Mouse (Mus musculus): ENCODE data around the gene Dnajc27. TPM values are rescaled to one million over a fixed set of nuclear protein-coding genes. Genes with fewer than 3 reads are reported as not detected.

The Dnajc27 gene
- polyA plus RNA-seq, 1 experiment from 2014 or later, result 10.5 TPM

DNA sequence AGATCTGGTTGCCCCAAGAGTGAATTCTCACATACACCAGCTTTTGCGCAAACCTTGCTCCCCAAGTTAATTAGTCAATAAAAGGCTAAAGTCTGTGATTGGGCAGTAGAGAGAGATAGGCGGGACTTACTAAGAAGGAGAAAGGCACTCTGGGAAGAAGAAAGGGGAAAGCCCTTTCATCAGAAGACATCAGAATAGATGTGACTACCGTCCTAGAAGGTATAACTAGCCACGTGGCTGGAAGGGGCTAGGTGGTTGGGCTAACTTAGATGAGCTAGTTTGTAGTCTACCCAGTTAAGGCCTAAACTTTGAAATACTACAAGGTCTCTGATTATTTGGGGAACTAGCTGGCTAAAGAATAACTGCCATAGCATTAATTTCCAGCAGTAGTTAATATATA, 22.7 kb upstream of the Dnajc27 start:
- 88% methylated on average over 4 of the region's 4 CpGs for WGBS
- Histone ChIP-seq H3K4me1 (replicated peaks) (no peaks in the 10 kb centered on the region), H3K36me3 (no peaks in the 10 kb centered on the region), H3K9me3 (no peaks in the 10 kb centered on the region), H3K27me3 (ENCODE audit: insufficient read depth, poor library complexity, severe bottlenecking) (no peaks in the 10 kb centered on the region), H3K4me3 (no peak overlapping the region), H3K27ac (no peak overlapping the region)
- DNase-seq (ENCODE audit: low spot score), result no peak

DNA sequence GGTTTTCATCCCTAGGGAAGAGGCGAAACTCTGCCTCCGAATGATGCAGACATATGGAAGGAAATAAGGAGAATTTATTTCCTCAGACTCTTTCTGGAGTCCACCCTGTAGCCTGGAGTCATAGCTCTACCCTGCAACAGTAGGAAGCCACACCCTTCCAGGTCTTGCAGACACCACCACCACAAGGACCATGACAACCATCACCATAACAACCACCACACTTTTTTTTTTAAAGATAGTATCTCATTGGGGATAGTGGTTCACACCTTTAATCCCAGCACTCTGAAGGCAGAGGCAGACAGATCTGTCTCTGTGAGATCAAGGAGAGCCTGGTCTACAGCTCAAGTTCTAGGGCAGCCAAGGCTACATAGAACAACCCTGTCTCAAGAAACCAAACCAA, 16.9 kb upstream of the Dnajc27 start:
- H3K36me3 ChIP-seq, result no peaks in the 10 kb centered on the region
- no peak for DNase-seq (ENCODE audit: low spot score)
- H3K27me3 ChIP-seq (ENCODE audit: insufficient read depth, poor library complexity, severe bottlenecking), result no peaks in the 10 kb centered on the region
- no peak overlapping the region for H3K27ac ChIP-seq
- H3K4me1 ChIP-seq (replicated peaks), result 0 out of 2 replicates have a peak, but pooled peaks cover 3% of the 10 kb centered on the region
- no peaks in the 10 kb centered on the region for H3K9me3 ChIP-seq
- WGBS, result 95% methylated on average over 2 of the region's 2 CpGs
- no peak overlapping the region for H3K4me3 ChIP-seq

DNA sequence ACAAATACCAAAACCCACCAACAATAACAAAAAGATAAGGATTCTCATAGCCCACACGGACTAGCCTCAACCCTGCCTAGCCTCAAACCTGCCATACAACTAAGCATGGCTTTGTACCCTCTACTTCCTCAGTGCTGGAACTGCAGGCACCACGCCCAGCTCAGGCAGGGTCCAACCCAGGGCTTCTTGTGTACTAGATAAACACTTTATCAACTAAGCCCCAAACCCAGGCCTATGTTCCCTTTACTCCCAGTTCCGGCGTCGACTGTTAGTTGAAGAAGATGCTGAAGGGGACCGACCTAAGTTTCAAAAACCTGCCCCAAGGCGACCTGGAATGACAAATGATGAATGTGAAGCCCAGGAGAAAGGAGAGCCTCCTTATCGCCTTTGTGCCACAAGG, 16.4 kb upstream of the Dnajc27 start:
- Histone ChIP-seq H3K4me3 (no peak overlapping the region), H3K36me3 (no peaks in the 10 kb centered on the region), H3K27ac (no peak overlapping the region), H3K4me1 (replicated peaks) (0 out of 2 replicates have a peak, but pooled peaks cover 3% of the 10 kb centered on the region), H3K27me3 (ENCODE audit: insufficient read depth, poor library complexity, severe bottlenecking) (no peaks in the 10 kb centered on the region), H3K9me3 (no peaks in the 10 kb centered on the region)
- 75% methylated on average over 8 of the region's 8 CpGs for WGBS
- DNase-seq (ENCODE audit: low spot score), result no peak

DNA sequence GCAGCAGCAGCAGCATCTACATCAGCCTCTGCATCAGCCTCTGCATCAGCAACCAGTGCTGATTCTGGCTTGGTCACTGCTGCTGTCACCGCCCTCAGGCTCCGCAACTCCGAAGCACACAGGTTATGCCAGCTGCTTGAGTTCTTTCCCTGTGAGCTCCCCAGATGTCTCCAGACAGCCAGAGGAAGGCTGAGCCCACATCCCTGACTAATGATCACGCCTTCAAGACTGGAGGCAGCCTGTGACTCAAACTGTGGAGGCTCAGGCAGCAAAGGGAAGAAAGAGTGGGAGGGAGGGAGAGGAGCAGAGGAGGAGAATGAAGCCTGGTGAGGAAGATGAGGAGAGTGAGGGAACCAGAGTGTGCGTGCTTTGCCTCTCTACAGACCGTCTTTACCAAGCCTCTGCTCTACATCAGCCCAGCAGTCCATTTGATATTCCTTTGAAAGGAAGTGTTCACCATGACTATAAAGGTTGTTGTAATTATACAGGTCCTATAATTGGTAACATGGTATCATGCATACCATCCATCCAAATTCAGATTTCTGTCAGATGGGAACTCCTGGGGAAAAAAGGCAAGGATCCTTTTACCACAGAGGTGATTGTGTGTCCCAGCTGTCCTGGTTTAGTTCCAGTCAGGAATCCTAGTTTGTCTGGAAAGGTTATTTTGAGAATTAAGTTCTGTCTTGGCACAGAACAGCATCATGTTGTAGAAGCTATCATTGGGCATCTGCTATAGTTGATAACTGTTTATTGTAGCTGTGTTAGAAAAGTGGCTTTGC, 15.5 kb upstream of the Dnajc27 start:
- no peak overlapping the region for H3K4me3 ChIP-seq
- WGBS, result 72% methylated on average over 6 of the region's 6 CpGs
- H3K4me1 ChIP-seq (replicated peaks), result 0 out of 2 replicates have a peak, but pooled peaks cover 3% of the 10 kb centered on the region
- H3K27ac ChIP-seq, result no peak overlapping the region
- no peaks in the 10 kb centered on the region; the same call in 1 of the 2 replicates for H3K27me3 ChIP-seq (ENCODE audit: insufficient read depth, poor library complexity, severe bottlenecking)
- no peaks in the 10 kb centered on the region for H3K36me3 ChIP-seq
- H3K9me3 ChIP-seq, result no peaks in the 10 kb centered on the region
- no peak for DNase-seq (ENCODE audit: low spot score)

DNA sequence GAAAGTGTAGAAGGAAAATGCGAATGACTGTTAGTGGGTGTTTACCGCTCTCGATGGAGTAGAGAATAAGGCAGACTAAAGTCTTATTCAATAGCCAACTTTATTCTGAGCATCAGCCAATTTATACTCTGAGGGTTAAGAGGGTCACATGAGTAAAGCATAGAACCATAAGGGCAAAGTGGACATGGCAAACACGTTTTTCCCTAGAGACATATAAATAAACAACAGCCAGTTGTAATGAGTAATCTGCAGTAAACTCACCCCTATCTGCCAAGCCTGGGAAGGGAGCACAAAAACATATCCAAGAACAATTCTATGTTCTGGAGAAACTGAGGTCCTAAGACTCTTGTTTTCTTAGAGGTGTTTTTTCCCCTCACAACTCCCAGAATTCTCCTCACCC, 13.8 kb upstream of the Dnajc27 start:
- DNase-seq (ENCODE audit: low spot score), result no peak

DNA sequence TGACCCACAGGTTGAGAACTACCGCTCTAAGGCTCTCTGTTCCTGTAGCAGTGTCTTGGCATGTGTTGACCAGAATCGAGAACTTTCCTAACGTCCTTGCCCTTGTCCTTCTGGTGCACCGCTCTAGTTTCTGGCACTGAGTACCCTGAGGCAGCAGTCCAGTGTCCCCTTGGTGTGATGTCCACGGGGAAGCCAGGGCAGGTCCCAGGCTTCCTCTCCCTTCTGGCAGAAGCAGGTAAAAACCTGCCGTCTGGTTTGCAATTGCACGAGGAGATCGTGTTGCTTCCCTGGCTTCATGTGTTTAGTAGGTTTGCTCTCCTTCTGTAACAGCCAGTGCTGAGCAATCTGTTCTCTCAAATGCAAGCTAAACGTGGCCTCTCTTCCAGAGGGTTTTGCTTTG, 10.7 kb upstream of the Dnajc27 start:
- H3K4me1 ChIP-seq (replicated peaks), result no peaks in the 10 kb centered on the region
- H3K4me3 ChIP-seq, result no peak overlapping the region
- no peaks in the 10 kb centered on the region for H3K36me3 ChIP-seq
- no peak for DNase-seq (ENCODE audit: low spot score)
- 86% methylated on average over 9 of the region's 9 CpGs for WGBS
- H3K27me3 ChIP-seq (ENCODE audit: insufficient read depth, poor library complexity, severe bottlenecking), result peaks cover 4% of the 10 kb centered on the region; the same call in 1 of the 2 replicates
- H3K27ac ChIP-seq, result no peak overlapping the region
- H3K9me3 ChIP-seq, result no peaks in the 10 kb centered on the region

More for the DNA sequence above, 13.8 kb upstream of the Dnajc27 start:
- Histone ChIP-seq H3K27ac (no peak overlapping the region), H3K27me3 (ENCODE audit: insufficient read depth, poor library complexity, severe bottlenecking) (peaks cover 4% of the 10 kb centered on the region; the same call in 1 of the 2 replicates), H3K4me3 (no peak overlapping the region), H3K4me1 (replicated peaks) (0 out of 2 replicates have a peak, but pooled peaks cover 3% of the 10 kb centered on the region), H3K9me3 (no peaks in the 10 kb centered on the region), H3K36me3 (no peaks in the 10 kb centered on the region)
- 87% methylated on average over 4 of the region's 4 CpGs for WGBS

DNA sequence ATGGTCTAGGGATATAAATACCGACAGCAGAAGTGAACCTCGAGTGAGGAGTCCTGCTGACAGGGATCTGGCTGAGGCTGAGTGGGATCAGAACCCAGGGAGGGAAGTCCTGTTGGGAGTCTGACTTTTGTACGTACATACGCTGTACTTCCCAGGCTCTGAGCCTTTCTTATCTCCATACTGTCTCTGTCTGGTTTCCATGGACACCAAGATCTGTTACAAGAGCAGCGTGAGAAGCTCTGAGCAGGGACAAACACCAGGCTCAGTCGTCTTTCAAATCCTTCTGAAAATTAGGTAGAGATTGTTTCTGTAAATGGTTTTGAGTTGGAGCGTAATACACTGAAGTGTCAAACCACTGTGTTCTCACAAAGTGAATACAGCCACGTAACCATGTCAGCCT, 7.0 kb upstream of the Dnajc27 start:
- H3K36me3 ChIP-seq, result no peaks in the 10 kb centered on the region
- peaks cover 4% of the 10 kb centered on the region; the same call in 1 of the 2 replicates for H3K27me3 ChIP-seq (ENCODE audit: insufficient read depth, poor library complexity, severe bottlenecking)
- WGBS, result 70% methylated on average over 8 of the region's 8 CpGs
- H3K4me3 ChIP-seq, result no peak overlapping the region
- DNase-seq (ENCODE audit: low spot score), result no peak
- no peak overlapping the region for H3K27ac ChIP-seq
- H3K9me3 ChIP-seq, result no peaks in the 10 kb centered on the region
- H3K4me1 ChIP-seq (replicated peaks), result no peaks in the 10 kb centered on the region

DNA sequence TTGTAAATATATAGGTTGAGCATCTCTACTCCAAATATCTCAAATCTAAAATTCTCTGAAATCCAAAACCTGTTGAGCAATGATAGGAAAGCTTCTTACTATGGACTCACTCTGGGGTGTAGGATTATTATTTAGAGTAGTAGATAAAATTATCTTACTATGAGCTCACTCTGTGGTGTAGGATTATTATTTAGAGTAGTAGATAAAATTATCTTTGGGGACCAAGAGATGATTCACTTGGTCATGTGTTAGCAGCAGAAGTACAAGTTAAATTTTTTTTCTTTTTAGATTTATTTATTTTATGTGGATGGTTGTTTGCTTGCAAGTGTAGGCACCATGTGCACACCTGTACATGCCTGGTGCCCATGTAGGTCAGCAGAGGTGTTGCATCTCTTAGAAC, 6.0 kb upstream of the Dnajc27 start:
- no peaks in the 10 kb centered on the region for H3K4me1 ChIP-seq (replicated peaks)
- no peak for DNase-seq (ENCODE audit: low spot score)
- H3K4me3 ChIP-seq, result no peak overlapping the region
- H3K27ac ChIP-seq, result no peak overlapping the region
- no peaks in the 10 kb centered on the region for H3K9me3 ChIP-seq
- peaks cover 4% of the 10 kb centered on the region; the same call in 1 of the 2 replicates for H3K27me3 ChIP-seq (ENCODE audit: insufficient read depth, poor library complexity, severe bottlenecking)
- no peaks in the 10 kb centered on the region for H3K36me3 ChIP-seq

DNA sequence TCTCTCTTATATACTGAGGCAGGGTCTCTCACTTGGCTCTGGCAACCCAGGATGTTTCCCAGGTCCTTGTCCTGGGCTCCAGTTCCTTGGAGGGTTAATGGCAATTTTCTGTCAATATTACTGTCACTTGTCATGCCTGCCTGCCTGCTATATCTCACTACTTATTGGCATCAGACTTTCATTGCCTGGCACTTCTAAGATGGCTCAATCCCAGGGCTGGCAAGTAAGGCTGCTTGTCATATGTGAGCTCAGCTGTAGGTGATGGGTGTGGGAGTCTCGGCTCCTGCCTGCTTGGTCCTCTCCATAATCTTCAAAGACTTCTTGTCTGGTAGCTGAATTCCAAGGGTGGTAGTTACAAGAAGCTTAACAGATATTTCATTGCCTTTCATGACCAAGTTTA, 4.3 kb upstream of the Dnajc27 start:
- H3K9me3 ChIP-seq, result no peaks in the 10 kb centered on the region
- no peaks in the 10 kb centered on the region for H3K36me3 ChIP-seq
- no peak for DNase-seq (ENCODE audit: low spot score)
- H3K4me3 ChIP-seq, result no peak overlapping the region
- no peak overlapping the region for H3K27ac ChIP-seq
- WGBS, result 69% methylated on average over 1 of the region's 1 CpGs
- peaks cover 12% of the 10 kb centered on the region; the same call in 1 of the 2 replicates for H3K4me1 ChIP-seq (replicated peaks)
- H3K27me3 ChIP-seq (ENCODE audit: insufficient read depth, poor library complexity, severe bottlenecking), result 0 out of 2 replicates have a peak, but pooled peaks cover 3% of the 10 kb centered on the region

DNA sequence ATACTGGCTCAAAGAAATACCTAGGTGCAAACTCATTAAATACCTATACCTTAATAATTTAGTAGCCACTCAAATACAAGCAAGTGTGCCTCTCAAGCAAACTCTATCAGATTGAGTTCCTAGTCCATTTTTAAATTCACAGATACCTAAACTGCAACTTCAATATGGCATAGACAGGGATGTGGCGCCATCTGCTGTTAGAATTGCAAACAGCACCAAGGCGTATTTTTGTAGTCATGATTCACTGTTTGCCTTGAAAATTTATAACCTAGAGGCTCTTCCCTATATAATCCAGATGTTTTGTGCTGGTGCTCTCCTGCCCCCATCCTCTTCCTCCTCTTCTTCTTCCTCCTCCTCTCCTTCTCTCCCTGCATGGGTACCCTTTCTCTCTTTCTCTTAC, 2.1 kb upstream of the Dnajc27 start:
- no peak overlapping the region for H3K4me3 ChIP-seq
- no peak overlapping the region for H3K27ac ChIP-seq
- H3K36me3 ChIP-seq, result peaks cover under 1% of the 10 kb centered on the region; the same call in 1 of the 2 replicates
- peak; percentile 79 for DNase-seq (ENCODE audit: low spot score)
- 0% methylated on average over 2 of the region's 2 CpGs for WGBS
- H3K4me1 ChIP-seq (replicated peaks), result peaks cover 23% of the 10 kb centered on the region; the same call in 1 of the 2 replicates
- no peaks in the 10 kb centered on the region for H3K27me3 ChIP-seq (ENCODE audit: insufficient read depth, poor library complexity, severe bottlenecking)
- no peaks in the 10 kb centered on the region for H3K9me3 ChIP-seq

DNA sequence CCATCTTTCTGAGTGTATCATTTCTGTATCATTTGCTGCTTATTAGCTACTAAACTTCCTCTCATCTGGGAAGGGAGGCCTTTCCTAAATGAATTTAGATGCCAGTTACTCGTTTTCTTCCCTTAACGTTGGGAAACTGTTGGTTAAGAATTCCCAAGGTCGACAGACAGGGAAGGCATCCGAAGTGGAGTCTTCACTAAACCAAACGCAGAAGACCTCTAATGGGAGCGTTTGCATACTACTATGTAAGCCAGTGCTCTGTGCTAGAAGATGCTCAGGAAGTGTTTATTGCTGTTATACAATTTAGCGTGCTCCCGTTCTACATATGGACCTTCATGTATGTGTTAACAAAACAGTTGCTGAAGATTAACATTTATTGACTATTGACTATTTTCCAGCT, 1.1 kb downstream of the Dnajc27 start:
- H3K4me3 ChIP-seq, result peak overlapping the region; percentile 66
- H3K4me1 ChIP-seq (replicated peaks), result peaks cover 23% of the 10 kb centered on the region; the same call in 1 of the 2 replicates
- H3K27ac ChIP-seq, result peak overlapping the region; percentile 97; the same call in 1 of the 2 replicates
- H3K36me3 ChIP-seq, result peaks cover 31% of the 10 kb centered on the region
- DNase-seq (ENCODE audit: low spot score), result no peak
- WGBS, result 80% methylated on average over 8 of the region's 8 CpGs
- H3K9me3 ChIP-seq, result no peaks in the 10 kb centered on the region
- no peaks in the 10 kb centered on the region for H3K27me3 ChIP-seq (ENCODE audit: insufficient read depth, poor library complexity, severe bottlenecking)

DNA sequence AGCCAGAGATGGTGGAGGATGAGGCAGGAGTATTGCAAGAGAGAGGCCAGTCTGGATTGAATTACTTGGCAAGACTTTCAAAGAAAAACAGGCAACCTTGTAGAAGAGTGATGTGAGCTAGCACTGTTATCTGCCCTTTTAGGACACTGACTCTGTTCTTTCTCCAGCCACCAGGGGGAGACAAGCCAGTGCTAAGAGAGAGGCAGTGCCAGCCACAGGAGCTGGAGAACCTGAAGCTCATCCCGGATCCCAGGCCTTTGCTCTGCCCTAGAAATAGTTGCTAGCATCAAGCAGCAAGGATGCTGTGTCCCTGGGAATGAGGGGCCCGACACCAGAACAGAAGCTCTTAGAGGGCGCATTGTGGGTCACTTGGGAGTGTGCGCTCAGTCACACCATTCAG, 25.0 kb downstream of the Dnajc27 start:
- no peak overlapping the region for H3K4me3 ChIP-seq
- H3K27me3 ChIP-seq (ENCODE audit: insufficient read depth, poor library complexity, severe bottlenecking), result no peaks in the 10 kb centered on the region
- no peaks in the 10 kb centered on the region for H3K9me3 ChIP-seq
- peak; percentile 71 for DNase-seq (ENCODE audit: low spot score)
- 77% methylated on average over 4 of the region's 4 CpGs for WGBS
- H3K4me1 ChIP-seq (replicated peaks), result no peaks in the 10 kb centered on the region
- H3K36me3 ChIP-seq, result peaks cover 81% of the 10 kb centered on the region
- no peak overlapping the region for H3K27ac ChIP-seq

DNA sequence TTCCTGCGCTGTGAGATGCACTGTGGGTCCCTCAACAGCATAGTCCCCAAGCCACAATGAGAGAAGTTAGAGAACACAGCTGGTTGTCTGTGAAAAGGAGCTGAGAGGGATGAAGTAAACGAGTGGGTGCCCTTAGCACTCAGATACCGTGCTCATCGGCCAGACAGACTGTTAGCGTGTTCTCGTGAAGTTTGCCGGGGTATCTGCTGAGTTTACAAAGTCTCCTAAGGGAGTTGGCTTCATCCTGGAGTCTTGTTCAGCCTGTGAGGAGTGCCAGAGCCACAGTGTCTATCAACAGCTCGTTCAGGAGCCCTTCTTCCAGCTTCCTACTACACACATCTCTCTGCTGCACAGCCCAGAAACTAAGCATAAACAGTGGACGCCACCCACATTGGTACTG, 33.7 kb downstream of the Dnajc27 start:
- Histone ChIP-seq H3K4me3 (no peak overlapping the region), H3K36me3 (peaks cover 2% of the 10 kb centered on the region; the same call in 1 of the 2 replicates), H3K9me3 (no peaks in the 10 kb centered on the region), H3K27me3 (ENCODE audit: insufficient read depth, poor library complexity, severe bottlenecking) (no peaks in the 10 kb centered on the region), H3K27ac (no peak overlapping the region), H3K4me1 (replicated peaks) (no peaks in the 10 kb centered on the region)
- 90% methylated on average over 9 of the region's 9 CpGs for WGBS
- DNase-seq (ENCODE audit: low spot score), result no peak
